Mouse (Mus musculus): ENCODE data around the gene Cdkn2d. TPM values are rescaled to one million over a fixed set of nuclear protein-coding genes. Genes with fewer than 3 reads are reported as not detected.
"Not testable (repeated sequence)": the region's sequence is repeated elsewhere in the genome, so short reads cannot be mapped to it uniquely, and the experiment has no call there.

The Cdkn2d gene
- polyA plus RNA-seq, 1 experiment from 2014 or later, result 57.8 TPM

- Histone ChIP-seq H3K4me2 (replicated peaks) (no peak overlapping the region), H3K36me3 (no peaks in the 10 kb centered on the region), H3K4me3 (replicated peaks) (no peak overlapping the region), H3K27me3 (no peaks in the 10 kb centered on the region), H3K9ac (no peak overlapping the region), H3K9me3 (replicated peaks) (no peaks in the 10 kb centered on the region), H3K4me1 (peaks cover 9% of the 10 kb centered on the region), H3K27ac (replicated peaks) (no peak overlapping the region)
- 61% methylated on average over 6 of the region's 6 CpGs for WGBS
- no peak for ATAC-seq (ENCODE audit: insufficient number of reproducible peaks, low FRiP score, low TSS enrichment, low read depth)
These were observed 30.6 kb downstream of the Cdkn2d start for GRCm38 (mm10) chr9:21260491-21261040.

- WGBS, result 83% methylated on average over 4 of the region's 4 CpGs
- not testable (repeated sequence) for ATAC-seq (ENCODE audit: insufficient number of reproducible peaks, low FRiP score, low TSS enrichment, low read depth)
These were observed 34.9 kb downstream of the Cdkn2d start for GRCm38 (mm10) chr9:21256349-21256748.

DNA sequence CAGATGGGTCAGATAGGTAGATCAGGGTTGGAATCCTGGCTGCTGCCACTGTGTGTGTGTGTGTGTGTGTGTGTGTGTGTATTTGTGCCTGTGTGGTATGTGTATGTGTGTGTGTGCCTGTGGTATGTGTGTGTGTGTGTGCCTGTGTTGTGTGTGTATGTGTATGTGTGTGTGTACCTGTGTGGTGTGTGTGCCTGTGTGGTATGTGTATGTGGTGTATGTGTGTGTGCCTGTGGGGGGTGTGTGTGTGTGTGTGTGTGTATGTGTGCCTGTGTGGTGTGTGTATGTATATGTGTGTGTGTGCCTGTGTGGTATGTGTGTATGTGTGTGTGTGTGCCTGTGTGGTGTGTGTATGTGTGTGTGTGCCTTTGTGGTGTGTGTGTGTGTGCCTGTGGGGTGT, 36.5 kb downstream of the Cdkn2d start:
- no peak overlapping the region for H3K4me2 ChIP-seq (replicated peaks)
- no peak overlapping the region for H3K9ac ChIP-seq
- H3K27ac ChIP-seq (replicated peaks), result no peak overlapping the region
- no peak overlapping the region for H3K4me3 ChIP-seq (replicated peaks)
- H3K9me3 ChIP-seq (replicated peaks), result no peaks in the 10 kb centered on the region
- ATAC-seq (ENCODE audit: insufficient number of reproducible peaks, low FRiP score, low TSS enrichment, low read depth), result 0 out of 2 replicates have a peak, but pooled peaks have one; percentile 12
- peaks cover 13% of the 10 kb centered on the region for H3K27me3 ChIP-seq
- H3K4me1 ChIP-seq, result peaks cover 8% of the 10 kb centered on the region
- no peaks in the 10 kb centered on the region for H3K36me3 ChIP-seq

More at GRCm38 (mm10) chr9:21256349-21256748, 34.9 kb downstream of the Cdkn2d start:
- H3K9ac ChIP-seq; H3K36me3 ChIP-seq; H3K4me1 ChIP-seq; H3K27me3 ChIP-seq; H3K4me3 ChIP-seq (replicated peaks); H3K4me2 ChIP-seq (replicated peaks); H3K9me3 ChIP-seq (replicated peaks); H3K27ac ChIP-seq (replicated peaks): not testable (repeated sequence)

DNA sequence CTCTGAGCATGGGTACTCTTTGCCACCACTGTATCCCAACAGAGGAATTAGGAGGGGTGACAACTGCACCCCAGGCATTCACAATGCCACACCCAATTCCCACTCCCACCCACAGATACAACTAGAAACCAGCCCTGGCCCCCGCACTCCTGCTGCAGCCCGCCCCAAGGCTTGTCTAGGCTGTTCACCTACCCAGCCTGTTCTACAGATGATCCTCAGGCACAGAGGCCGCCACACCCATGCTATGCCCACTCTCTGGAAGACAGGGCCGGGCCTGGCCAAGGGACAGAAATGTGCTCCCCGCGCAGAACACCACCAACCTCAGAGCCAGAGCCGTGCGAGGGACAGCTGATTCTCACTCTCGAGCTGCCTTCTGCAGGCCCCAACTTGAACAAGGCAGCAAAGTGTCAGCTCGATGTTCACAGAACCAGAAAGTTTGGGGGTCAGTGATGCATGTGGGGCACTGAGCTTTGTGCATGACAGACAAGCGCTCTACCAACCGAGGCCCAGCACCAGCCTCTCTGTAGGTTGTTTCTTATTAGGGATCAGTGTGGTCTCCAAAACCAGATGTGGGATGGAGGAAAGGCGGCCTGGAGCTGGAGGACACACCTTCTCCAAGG, 40.0 kb downstream of the Cdkn2d start:
- ATAC-seq (ENCODE audit: insufficient number of reproducible peaks, low FRiP score, low TSS enrichment, low read depth), result peak; percentile 52; the same call in 1 of the 2 replicates
- H3K4me2 ChIP-seq (replicated peaks), result 0 out of 2 replicates have a peak overlapping the region, but pooled peaks have one; percentile 8
- H3K36me3 ChIP-seq, result no peaks in the 10 kb centered on the region
- H3K9me3 ChIP-seq (replicated peaks), result no peaks in the 10 kb centered on the region
- WGBS, result 48% methylated on average over 13 of the region's 13 CpGs
- H3K4me3 ChIP-seq (replicated peaks), result no peak overlapping the region
- H3K9ac ChIP-seq, result no peak overlapping the region
- peak overlapping the region; percentile 79 for H3K27ac ChIP-seq (replicated peaks)
- H3K27me3 ChIP-seq, result peaks cover 43% of the 10 kb centered on the region
- peaks cover 18% of the 10 kb centered on the region for H3K4me1 ChIP-seq

GRCm38 (mm10) chr9:21250509-21250908, 40.7 kb downstream of the Cdkn2d start:
- no peak for ATAC-seq (ENCODE audit: insufficient number of reproducible peaks, low FRiP score, low TSS enrichment, low read depth)
- Histone ChIP-seq H3K27ac (replicated peaks) (peak overlapping the region; percentile 79), H3K4me1 (peaks cover 18% of the 10 kb centered on the region), H3K36me3 (no peaks in the 10 kb centered on the region), H3K9ac (no peak overlapping the region), H3K9me3 (replicated peaks) (no peaks in the 10 kb centered on the region), H3K4me2 (replicated peaks) (0 out of 2 replicates have a peak overlapping the region, but pooled peaks have one; percentile 8), H3K4me3 (replicated peaks) (no peak overlapping the region), H3K27me3 (peaks cover 50% of the 10 kb centered on the region)
- WGBS, result 48% methylated on average over 2 of the region's 2 CpGs

DNA sequence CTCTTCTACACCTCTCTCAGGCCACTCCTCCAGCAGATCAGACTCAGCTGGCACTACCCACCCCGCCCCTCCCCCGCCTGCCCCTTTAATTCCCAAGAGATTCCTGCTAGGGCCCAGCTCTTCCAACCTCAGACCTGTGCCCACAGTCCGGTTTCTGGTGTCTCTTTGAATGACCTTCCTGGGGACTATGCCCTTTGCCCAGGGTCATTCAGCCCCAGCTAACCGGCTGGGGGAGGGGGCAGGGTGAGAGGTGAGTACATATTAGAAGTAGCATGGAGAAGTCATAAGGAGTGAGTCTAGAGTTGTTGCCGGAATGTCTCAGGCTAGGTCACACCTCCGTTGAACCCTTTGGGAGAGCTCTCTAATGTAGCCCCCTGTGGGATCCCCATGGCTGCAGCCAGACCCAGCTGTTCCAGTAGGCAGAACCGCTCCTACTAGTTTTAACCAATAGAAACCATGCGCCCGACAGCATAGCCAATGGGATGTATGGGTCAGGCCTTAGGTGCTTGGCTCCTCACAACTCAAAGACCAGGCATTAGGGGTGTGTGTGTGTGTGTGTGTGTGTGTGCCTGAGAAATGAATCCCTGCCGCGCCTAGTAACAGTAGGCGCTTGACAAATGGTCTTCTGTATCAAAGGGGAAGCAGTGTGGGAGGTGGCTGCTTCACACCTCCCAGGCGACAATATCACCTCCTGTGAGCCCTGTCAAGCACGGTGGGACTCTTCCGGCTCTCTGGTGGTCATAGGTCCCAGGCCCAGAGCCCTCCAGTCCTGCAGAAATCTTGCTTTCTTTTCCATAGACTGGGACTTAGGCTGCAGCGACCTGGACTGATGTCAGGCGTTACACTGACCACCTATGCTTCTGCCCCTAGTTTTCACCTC, 41.3 kb downstream of the Cdkn2d start:
- Histone ChIP-seq H3K27ac (replicated peaks) (peak overlapping the region; percentile 79), H3K27me3 (peaks cover 57% of the 10 kb centered on the region), H3K4me2 (replicated peaks) (no peak overlapping the region), H3K36me3 (no peaks in the 10 kb centered on the region), H3K4me3 (replicated peaks) (no peak overlapping the region), H3K9ac (no peak overlapping the region), H3K4me1 (peaks cover 23% of the 10 kb centered on the region), H3K9me3 (replicated peaks) (no peaks in the 10 kb centered on the region)
- peak; percentile 25; the same call in 1 of the 2 replicates for ATAC-seq (ENCODE audit: insufficient number of reproducible peaks, low FRiP score, low TSS enrichment, low read depth)
- WGBS, result 40% methylated on average over 17 of the region's 17 CpGs

DNA sequence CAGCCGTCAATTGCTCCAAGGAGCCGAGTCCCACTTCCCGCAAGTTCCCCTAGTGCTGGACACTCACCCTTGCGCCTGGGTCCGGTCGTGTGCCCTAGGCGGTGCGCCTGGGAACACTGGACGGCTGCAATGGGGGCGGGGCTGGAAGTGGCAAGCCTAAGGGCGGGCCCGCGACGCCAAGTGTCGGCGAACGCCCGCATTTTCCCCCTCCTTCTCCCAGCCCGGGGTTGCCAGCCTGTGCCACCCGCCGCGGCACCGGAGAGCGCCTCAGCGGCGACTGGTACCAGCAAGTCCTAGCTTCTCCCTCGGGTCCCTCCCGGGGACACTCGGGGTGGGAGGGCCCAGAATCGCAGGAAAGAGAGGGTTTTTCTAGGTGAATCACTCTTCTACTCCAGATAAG, 42.9 kb downstream of the Cdkn2d start, which contains the start of gene S1pr5:
Gene S1pr5, minus strand, starts transcription at position 118 of the 400 bp plus-strand sequence.
- peaks cover 72% of the 10 kb centered on the region for H3K27me3 ChIP-seq
- H3K4me3 ChIP-seq (replicated peaks), result peak within 1 kb of the TSS; percentile 29
- WGBS, result 2% methylated on average over 30 of the region's 30 CpGs
- no peak for ATAC-seq (ENCODE audit: insufficient number of reproducible peaks, low FRiP score, low TSS enrichment, low read depth)
- peak within 1 kb of the TSS; percentile 50 for H3K4me2 ChIP-seq (replicated peaks)
- no peak within 1 kb of the TSS for H3K9ac ChIP-seq
- H3K9me3 ChIP-seq (replicated peaks), result no peaks in the 10 kb centered on the region
- no peak within 1 kb of the TSS for H3K27ac ChIP-seq (replicated peaks)
- peaks cover 35% of the 10 kb centered on the region for H3K4me1 ChIP-seq
- H3K36me3 ChIP-seq, result no peaks in the 10 kb centered on the region

DNA sequence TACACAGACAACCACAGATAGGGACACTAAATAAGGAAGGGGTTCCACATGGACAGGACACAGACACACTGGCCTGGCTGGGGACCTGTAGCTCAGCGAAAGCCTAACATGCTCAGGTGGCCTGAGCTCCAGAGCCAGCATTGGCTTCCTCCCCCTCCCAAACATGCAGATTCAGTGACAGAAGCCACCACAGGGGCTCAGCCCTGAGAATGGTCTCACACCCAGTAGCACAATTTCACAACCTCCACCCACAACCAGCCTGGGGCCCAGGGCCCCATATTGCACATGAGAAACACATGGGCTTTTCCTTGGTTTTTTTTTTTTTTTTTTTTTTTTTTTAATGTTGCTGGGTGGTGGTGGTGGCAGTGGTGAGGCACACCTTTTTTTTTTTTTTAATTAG, 44.9 kb downstream of the Cdkn2d start:
- Histone ChIP-seq H3K4me2 (replicated peaks) (no peak overlapping the region), H3K9me3 (replicated peaks) (no peaks in the 10 kb centered on the region), H3K4me1 (peaks cover 32% of the 10 kb centered on the region), H3K27ac (replicated peaks) (no peak overlapping the region), H3K36me3 (no peaks in the 10 kb centered on the region), H3K4me3 (replicated peaks) (no peak overlapping the region), H3K27me3 (peaks cover 92% of the 10 kb centered on the region), H3K9ac (no peak overlapping the region)
- ATAC-seq (ENCODE audit: insufficient number of reproducible peaks, low FRiP score, low TSS enrichment, low read depth), result no peak
- 90% methylated on average over 1 of the region's 1 CpGs for WGBS

DNA sequence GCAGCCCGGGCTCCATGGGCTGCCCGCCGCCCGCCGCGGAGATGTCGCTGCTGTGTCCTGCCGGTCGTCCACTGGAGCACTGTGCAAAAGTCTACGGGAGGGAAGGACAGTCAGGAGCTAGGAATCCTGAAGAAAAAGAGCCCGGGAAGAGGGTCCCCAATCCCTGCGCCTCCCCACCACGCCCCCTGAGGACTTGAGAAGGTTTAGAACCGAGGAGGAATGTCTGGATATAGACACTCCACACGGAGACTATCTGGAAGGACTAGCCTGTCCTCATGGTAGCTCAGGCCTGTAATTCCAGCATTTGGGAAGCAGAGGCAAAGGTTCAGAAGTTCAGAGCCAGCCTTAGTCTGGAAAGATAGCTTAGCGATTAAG, 46.1 kb downstream of the Cdkn2d start:
- Histone ChIP-seq H3K4me2 (replicated peaks) (peak overlapping the region; percentile 89), H3K27me3 (peaks cover 83% of the 10 kb centered on the region), H3K27ac (replicated peaks) (no peak overlapping the region), H3K9me3 (replicated peaks) (no peaks in the 10 kb centered on the region), H3K4me1 (peaks cover 27% of the 10 kb centered on the region), H3K9ac (peak overlapping the region; percentile 18; the same call in 1 of the 2 replicates), H3K36me3 (no peaks in the 10 kb centered on the region), H3K4me3 (replicated peaks) (peak overlapping the region; percentile 44)
- WGBS, result 2% methylated on average over 16 of the region's 16 CpGs
- no peak for ATAC-seq (ENCODE audit: insufficient number of reproducible peaks, low FRiP score, low TSS enrichment, low read depth)

GRCm38 (mm10) chr9:21244428-21245112, 46.6 kb downstream of the Cdkn2d start:
- Histone ChIP-seq H3K27ac (replicated peaks) (no peak overlapping the region), H3K9me3 (replicated peaks) (no peaks in the 10 kb centered on the region), H3K36me3 (no peaks in the 10 kb centered on the region), H3K27me3 (peaks cover 78% of the 10 kb centered on the region), H3K4me2 (replicated peaks) (peak overlapping the region; percentile 89), H3K4me1 (peaks cover 29% of the 10 kb centered on the region), H3K9ac (peak overlapping the region; percentile 18), H3K4me3 (replicated peaks) (peak overlapping the region; percentile 44)
- under 1% methylated on average over 72 of the region's 72 CpGs for WGBS
- peak; percentile 27; the same call in 1 of the 2 replicates for ATAC-seq (ENCODE audit: insufficient number of reproducible peaks, low FRiP score, low TSS enrichment, low read depth)
